Mouse (Mus musculus): ENCODE data around the gene Irs3.

- TF ChIP-seq POLR2A (IDR thresholded peaks at IDR 0.05; ENCODE audit: low read depth, low read length) = no peak
- TF ChIP-seq CTCF (IDR thresholded peaks at IDR 0.05; ENCODE audit: extremely low read depth, insufficient read depth, insufficient read length, insufficient replicate concordance) = no peak
Measured at GRCm38 (mm10) chr5:137629906-137630545, 15.5 kb downstream of the Irs3 start.
